Mouse (Mus musculus) thymus, adult 2 months (tissue): ENCODE measurements around the gene Acot8. TPM values are rescaled to one million over a fixed set of nuclear protein-coding genes. Genes with fewer than 3 reads are reported as not detected.
"Not testable (repeated sequence)": the region's sequence is repeated elsewhere in the genome, so short reads cannot be mapped to it uniquely, and the experiment has no call there.

Experiments
- DNase-seq: peaks from one replicate; pipeline ENCODE4 v3.0.0; 2021
- H3K27ac ChIP-seq: fragments of 200-500 bp; 2 replicates; pipeline ENCODE4 v1.5.1; 2012; ENCODE audit warnings: low read length, control low read depth; ENCODE audit not compliant: control insufficient read depth, insufficient read depth
- H3K27me3 ChIP-seq: fragments of 200-500 bp; 2 replicates; pipeline ENCODE4 v1.6.1; 2012; ENCODE audit warnings: mild to moderate bottlenecking, low read length, moderate library complexity, mixed read lengths; ENCODE audit not compliant: control insufficient read depth, insufficient read depth
- H3K36me3 ChIP-seq: fragments of 200-500 bp; 2 replicates; pipeline ENCODE4 v1.6.1; 2012; ENCODE audit warnings: mild to moderate bottlenecking, low read length, moderate library complexity; ENCODE audit not compliant: control insufficient read depth, insufficient read depth
- H3K4me1 ChIP-seq: fragments of 200-500 bp; replicated peaks from 2 replicates; pipeline ENCODE4 v1.6.1; 2012; ENCODE audit warnings: low read length; ENCODE audit not compliant: control insufficient read depth, insufficient read depth
- H3K4me3 ChIP-seq: fragments of 200-500 bp; 2 replicates; pipeline ENCODE4 v1.5.1; 2012; ENCODE audit warnings: mild to moderate bottlenecking, low read length, control low read depth, moderate library complexity; ENCODE audit not compliant: control insufficient read depth, insufficient read depth
- CTCF ChIP-seq: fragments of 200-500 bp; IDR thresholded peaks from 2 replicates; pipeline ENCODE4 v1.5.1; 2012; ENCODE audit warnings: mild to moderate bottlenecking, control low read depth, low read length, moderate library complexity, borderline replicate concordance; ENCODE audit not compliant: control insufficient read depth, poor library complexity, insufficient read depth; ENCODE audit errors: extremely low read depth
- POLR2A ChIP-seq: fragments of 200-500 bp; IDR thresholded peaks from 2 replicates; pipeline ENCODE4 v1.6.1; 2012; ENCODE audit warnings: mild to moderate bottlenecking, low read length, control low read depth, moderate library complexity; ENCODE audit not compliant: control insufficient read depth, poor library complexity, insufficient read depth; ENCODE audit errors: extremely low read depth
- WGBS: fragments of 180-500 bp; shearing (Covaris S2); methylation state at CpG from one replicate; pipeline ENCODE4 v1.1.7; 2018; 5-methylcytosine and 5-hydroxymethylcytosine counted together
- polyA plus RNA-seq: library from polyadenylated mRNA; depleted of rRNA; stranded (reverse); fragments of >200 nt; gene quantifications from 2 replicates; pipeline ENCODE4 v1.2.3, GENCODE M21; 2012

Acot8 gene
- polyA plus RNA-seq, 1 experiment, result 84.6 TPM

GRCm38 (mm10) chr2:164803201-164803920 lies 1.3 kb downstream of the Acot8 start:
- Histone ChIP-seq H3K27me3 (no peaks in the 10 kb centered on the region), H3K4me1 (peaks cover 14% of the 10 kb centered on the region), H3K4me3 (no peak overlapping the region), H3K27ac (no peak overlapping the region), H3K36me3 (no peaks in the 10 kb centered on the region; the same call in 1 of the 2 replicates)
- 91% methylated on average over 16 of the region's 16 CpGs for WGBS
- TF ChIP-seq CTCF (no peak), POLR2A (no peak)
- DNase-seq, result no peak

DNA sequence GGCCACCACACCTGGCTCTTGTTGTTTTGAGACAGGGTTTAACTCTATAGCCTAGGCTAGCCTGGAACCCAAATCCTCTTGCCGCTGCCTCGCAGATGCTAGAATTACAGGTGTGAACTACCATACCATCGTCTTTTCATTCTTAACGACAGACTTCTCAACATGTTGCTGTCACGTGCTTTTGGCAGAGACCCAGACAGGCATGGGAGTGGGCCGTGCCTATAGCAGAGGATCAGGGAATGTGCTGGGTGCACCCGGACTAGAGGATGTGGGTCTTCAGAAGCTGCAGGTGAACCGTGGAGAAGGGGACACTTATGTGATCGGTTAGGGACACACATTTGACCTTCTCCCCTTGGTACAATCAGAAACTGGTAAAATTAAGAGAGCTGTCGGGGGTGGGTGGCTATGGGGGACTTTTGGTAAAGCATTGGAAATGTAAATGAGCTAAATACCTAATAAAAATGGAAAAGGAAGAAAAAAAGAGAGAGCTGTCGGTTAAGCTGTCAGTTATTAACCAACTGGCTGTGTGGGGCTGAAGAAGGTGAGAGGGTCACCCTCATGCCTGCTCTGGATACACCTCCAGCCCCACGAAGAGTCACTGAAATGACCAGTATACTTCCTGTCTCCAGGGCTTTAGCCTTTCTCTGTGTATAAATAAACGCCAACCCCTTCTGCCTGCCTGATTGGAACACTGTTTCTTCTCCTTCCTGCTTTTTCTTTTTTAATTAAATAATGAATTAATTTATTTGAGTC lies 4.3 kb downstream of the Acot8 start:
- no peaks in the 10 kb centered on the region for H3K27me3 ChIP-seq
- no peak overlapping the region for H3K4me3 ChIP-seq
- no peak for DNase-seq
- no peak for TF ChIP-seq POLR2A
- TF ChIP-seq CTCF, result no peak
- 96% methylated on average over 13 of the region's 13 CpGs for WGBS
- H3K36me3 ChIP-seq, result peaks cover 12% of the 10 kb centered on the region
- peaks cover 9% of the 10 kb centered on the region for H3K4me1 ChIP-seq
- no peak overlapping the region for H3K27ac ChIP-seq

GRCm38 (mm10) chr2:164798554-164798953 lies 6.1 kb downstream of the Acot8 start:
- H3K27ac ChIP-seq, H3K27me3 ChIP-seq, H3K4me1 ChIP-seq, H3K4me3 ChIP-seq, DNase-seq: not testable (repeated sequence)
- H3K36me3 ChIP-seq, result peaks cover 22% of the 10 kb centered on the region
- WGBS, result 87% methylated on average over 6 of the region's 6 CpGs

DNA sequence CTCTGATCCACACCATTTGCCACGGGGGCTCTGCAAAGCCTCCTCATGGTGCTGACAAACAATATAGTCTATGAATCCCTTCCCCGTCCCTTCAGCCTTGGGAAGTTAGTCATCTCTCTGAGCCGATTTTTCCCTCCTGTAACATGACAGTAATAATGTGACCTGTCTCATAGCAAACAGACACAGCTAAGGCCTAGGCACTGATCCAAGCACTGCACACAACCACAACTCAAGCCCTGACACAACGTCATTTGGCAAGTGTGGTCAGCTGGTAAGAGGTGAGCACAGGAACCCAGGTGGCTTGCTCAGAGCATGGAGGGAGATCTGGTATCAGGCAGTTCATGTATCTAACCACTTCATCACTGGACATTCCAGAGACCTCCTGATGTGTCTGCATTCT lies 8.8 kb downstream of the Acot8 start:
- Histone ChIP-seq H3K36me3 (peaks cover 30% of the 10 kb centered on the region), H3K4me1 (no peaks in the 10 kb centered on the region), H3K4me3 (no peak overlapping the region), H3K27ac (no peak overlapping the region), H3K27me3 (no peaks in the 10 kb centered on the region)
- TF ChIP-seq CTCF (no peak), POLR2A (no peak)
- 95% methylated on average over 4 of the region's 4 CpGs for WGBS
- DNase-seq, result no peak

GRCm38 (mm10) chr2:164794293-164794692 lies 10.4 kb downstream of the Acot8 start:
- TF ChIP-seq POLR2A (no peak), CTCF (peak; percentile 49; the same call in 1 of the 2 replicates)
- 45% methylated on average over 5 of the region's 5 CpGs for WGBS
- peak; percentile 72 for DNase-seq
- no peaks in the 10 kb centered on the region for H3K4me1 ChIP-seq
- H3K36me3 ChIP-seq, result peaks cover 30% of the 10 kb centered on the region
- H3K27ac ChIP-seq, result no peak overlapping the region
- H3K27me3 ChIP-seq, result no peaks in the 10 kb centered on the region
- H3K4me3 ChIP-seq, result no peak overlapping the region

DNA sequence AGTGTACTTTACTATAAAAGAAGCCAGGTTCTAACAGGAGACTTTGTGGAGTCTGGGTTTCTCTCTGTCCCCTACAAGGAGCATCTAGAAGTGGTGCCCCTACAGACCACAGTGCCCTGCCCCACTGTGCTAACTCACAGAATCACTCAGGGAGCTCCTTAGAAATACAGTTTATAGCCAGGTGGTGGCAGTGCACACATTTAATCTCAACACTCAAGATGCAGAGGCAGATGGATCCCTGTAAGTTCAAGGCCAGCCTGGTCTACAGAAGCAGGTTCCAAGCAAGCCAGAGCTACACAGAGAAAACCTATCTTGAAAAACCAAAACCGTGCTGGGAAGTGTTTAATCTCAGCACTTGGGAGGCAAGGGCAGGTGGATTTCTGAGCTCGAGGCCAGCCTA lies 10.9 kb downstream of the Acot8 start:
- H3K27ac ChIP-seq, result no peak overlapping the region
- no peaks in the 10 kb centered on the region for H3K4me1 ChIP-seq
- no peaks in the 10 kb centered on the region for H3K27me3 ChIP-seq
- WGBS, result 95% methylated on average over 2 of the region's 2 CpGs
- no peak for DNase-seq
- no peak overlapping the region for H3K4me3 ChIP-seq
- TF ChIP-seq CTCF (no peak), POLR2A (no peak)
- H3K36me3 ChIP-seq, result peaks cover 30% of the 10 kb centered on the region
